Mouse (Mus musculus): ENCODE data around the gene Nell1.
"Not testable (repeated sequence)": the region's sequence is repeated elsewhere in the genome, so short reads cannot be mapped to it uniquely, and the experiment has no call there.

The Nell1 gene

GRCm38 (mm10) chr7:49974841-49975440 is at the start of gene Nell1:
Nell1 (plus strand) TSS chr7:49974864.
- DNase-seq = no peak

DNA sequence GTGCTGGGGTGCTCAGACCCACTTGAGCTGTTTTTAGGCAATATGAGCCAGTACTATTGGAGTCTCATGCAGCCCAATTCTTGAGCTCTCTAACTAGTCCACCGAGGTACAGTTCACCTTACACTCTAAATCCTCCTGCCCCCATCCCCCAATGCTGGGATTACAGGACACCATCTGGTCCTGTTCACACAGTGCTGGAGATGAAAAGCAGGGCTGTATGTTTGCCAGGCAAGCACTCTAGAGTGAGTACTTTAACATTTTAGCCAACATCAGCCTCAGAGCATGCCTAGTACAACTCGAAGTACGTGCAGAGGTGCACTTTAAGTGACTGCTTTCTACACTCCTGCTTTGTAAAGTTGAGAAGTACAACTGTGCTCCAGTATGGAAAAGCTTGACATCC is 46.1 kb upstream of the Nell1 start:
- no peak for DNase-seq

GRCm38 (mm10) chr7:49929999-49930398 is 44.7 kb upstream of the Nell1 start:
- no peak for DNase-seq

DNA sequence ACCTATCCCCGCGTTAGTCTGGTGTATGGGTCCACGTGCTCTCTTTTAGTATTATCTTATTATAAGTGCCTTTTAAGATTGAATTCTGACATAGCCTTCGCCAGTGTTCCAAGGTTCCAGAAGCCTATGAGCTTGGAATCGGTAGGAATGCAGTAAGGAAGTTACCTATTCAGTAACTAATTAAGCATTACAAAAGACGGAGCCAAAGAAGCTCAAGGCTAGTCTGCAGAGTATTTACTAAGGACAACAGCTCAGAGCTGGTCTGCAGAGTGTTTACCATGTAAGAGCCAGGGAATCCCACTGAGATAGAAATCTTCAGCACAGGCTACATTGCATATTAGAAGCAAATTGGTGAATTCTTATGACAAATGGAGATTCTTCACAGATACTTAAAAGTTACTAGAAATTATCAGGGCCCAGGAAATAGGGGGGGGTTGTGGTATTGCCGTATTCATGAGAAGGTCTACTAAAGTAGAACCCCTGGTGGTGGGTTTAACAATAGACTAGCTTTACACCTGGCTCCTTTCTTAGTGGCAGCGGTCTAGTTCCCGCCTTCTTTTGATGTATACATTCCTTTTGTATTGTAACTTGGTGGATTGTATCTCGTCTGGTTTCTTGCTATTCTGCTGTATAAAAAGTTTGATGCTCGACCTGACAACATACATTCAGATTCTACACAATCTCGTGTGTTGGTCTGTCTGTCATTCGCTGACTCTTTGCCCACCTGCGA is 41.1 kb upstream of the Nell1 start:
- not testable (repeated sequence) for DNase-seq

DNA sequence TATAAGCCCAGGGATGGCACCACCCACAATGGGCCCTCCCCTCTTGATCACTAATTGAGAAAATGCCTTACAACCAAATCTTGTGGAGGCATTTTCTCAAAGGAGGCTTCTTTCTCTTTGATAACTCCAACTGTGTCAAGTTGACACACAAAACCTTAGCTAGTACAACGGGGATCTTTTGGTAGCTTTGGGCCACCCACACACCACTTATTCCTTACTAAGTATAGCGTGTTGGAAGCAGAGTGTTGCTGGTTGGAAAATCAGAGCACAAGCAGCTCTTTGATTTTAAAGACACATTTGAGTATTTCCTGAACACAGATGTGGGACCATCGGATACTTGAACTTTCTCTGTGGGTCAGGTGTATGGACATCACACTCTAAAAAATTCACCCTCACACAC is 37.8 kb upstream of the Nell1 start:
- DNase-seq = no peak

- DNase-seq = no peak
Observed at GRCm38 (mm10) chr7:49942023-49942422, 32.6 kb upstream of the Nell1 start.

DNA sequence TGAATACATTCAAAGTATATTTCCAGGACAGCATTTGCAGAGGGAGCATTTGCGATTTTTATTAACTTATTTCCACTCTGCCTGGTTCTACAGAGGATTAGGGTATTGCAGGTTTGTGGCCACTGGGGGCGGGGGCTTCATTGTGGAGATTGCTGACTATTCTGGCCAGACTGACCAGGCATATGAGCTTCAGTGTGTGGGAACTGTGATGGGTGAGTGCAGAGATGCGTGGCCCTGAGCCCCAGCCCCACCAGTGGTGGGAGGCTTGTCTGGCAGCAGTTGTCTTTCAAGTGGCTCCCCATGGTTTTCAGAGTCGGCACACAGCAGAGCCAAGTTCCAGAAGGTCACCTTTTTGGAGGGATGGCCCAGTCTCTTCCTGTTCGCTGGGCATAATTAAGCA is 32.2 kb upstream of the Nell1 start:
- DNase-seq = no peak

DNA sequence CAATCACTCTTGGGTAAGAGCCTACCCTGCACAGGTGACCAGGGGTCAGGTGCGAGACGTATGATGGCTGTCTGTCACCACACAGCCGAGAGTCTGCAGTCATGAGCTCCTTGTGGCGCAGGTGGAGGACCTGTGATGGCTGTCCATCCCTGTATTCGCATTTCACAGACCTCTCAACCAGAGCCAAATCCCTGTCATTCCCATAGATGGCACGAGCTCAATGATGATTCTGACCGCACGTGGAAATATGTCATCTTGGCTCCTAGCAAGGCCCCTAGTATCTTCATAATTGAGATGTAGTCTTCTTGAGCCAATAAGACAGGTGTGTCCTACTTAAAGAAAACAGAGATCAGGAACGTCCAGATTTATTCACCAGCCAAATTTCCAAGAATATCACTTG is 28.0 kb upstream of the Nell1 start:
- no peak for DNase-seq

GRCm38 (mm10) chr7:49953546-49954181 is 21.0 kb upstream of the Nell1 start:
- DNase-seq = no peak

GRCm38 (mm10) chr7:49954834-49955233 is 19.8 kb upstream of the Nell1 start:
- DNase-seq = no peak

GRCm38 (mm10) chr7:49957142-49957541 is 17.5 kb upstream of the Nell1 start:
- DNase-seq = no peak

GRCm38 (mm10) chr7:49963764-49964163 is 10.9 kb upstream of the Nell1 start:
- no peak for DNase-seq

- DNase-seq = no peak
Observed at GRCm38 (mm10) chr7:49969516-49969915, 5.1 kb upstream of the Nell1 start.

DNA sequence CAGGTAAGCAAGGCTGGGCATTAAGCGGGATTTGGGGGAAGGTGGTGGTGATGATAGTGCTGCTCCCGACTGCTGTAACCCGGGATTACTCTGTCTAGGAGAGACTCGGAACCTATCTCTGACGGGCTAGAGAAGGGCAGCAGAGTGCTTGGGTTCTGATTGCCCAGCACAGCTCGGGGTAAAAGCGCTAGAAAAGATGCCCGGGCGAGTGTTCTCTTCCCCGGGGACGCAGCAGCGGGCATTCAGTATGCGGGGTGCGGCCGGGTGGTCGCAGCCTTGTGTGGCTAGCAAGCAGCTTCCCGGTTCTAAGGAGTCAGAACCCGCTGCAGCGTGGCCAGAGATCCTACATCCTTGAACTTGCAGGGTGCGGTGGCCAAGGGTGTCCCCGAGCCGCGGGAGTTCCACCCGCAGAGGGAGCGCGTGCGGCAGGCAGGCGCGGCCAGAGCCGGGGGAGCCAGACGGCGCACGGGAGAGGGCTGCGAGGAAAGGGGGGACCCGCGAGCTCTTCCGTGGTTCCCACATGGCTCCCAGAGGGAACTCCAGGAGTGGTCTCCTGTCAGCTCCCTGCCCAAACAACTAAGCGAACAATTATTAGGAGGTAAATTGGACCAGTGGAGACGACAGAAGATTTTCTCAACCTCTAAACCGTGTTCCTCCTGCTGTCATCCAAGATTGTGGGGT is 917 bp downstream of the Nell1 start:
- DNase-seq = no peak

DNA sequence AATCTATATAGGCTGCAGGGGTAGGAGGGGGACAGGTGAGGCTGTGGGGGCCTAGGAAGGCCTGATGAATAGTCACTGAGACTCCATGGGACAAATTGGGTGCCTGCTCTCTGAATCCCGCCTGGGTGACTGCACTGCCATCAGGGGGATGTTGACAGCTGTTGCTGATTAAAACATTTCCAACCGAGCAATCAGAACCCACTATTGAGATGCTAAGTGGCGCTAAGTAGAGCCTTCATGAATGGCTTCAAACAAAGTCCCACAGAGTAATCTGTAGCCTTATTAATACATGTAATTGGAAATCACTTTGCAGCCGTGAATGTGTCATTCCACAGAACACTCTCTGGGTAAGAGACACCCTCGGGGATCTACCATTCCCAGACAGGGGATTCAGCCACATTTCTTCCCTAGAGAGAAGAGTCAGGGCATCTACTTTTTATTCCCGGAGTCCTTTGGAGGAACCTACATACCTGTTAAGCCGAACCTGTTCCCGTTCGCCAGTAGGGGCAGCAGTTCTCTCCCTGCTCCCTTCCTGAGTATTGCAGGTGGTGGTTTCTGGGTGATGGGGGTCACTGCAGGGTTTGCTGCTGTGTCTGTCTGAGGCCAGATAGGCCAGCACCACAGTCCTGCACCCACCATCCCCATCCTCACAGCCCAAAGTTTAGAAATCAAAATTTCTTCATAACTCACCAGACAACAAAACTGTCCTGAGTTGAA is 7.0 kb downstream of the Nell1 start:
- DNase-seq = no peak

GRCm38 (mm10) chr7:49984698-49985097 is 10.0 kb downstream of the Nell1 start:
- DNase-seq = no peak

DNA sequence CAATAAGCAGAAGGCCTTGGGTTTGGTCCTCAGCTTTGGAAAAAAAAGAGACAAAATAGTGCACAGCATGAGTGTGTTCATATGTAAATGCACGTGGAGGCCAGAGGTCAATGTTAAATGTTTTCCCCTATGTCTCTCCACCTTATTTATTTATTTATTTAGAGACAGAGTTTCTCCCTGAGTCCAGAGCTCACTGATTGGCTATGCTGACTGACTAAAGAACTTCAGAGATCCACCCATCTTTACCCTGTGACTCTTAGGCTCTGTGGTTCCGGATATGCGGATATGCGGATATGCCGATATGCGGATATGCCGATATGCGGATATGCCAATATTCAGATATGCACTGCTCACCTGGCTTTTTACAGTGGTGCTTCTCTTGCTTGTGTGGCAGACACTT is 11.3 kb downstream of the Nell1 start:
- DNase-seq = no peak

- no peak for DNase-seq
Observed at GRCm38 (mm10) chr7:49999321-49999720, 24.7 kb downstream of the Nell1 start.

- DNase-seq = no peak
Observed at GRCm38 (mm10) chr7:50005268-50005667, 30.6 kb downstream of the Nell1 start.

DNA sequence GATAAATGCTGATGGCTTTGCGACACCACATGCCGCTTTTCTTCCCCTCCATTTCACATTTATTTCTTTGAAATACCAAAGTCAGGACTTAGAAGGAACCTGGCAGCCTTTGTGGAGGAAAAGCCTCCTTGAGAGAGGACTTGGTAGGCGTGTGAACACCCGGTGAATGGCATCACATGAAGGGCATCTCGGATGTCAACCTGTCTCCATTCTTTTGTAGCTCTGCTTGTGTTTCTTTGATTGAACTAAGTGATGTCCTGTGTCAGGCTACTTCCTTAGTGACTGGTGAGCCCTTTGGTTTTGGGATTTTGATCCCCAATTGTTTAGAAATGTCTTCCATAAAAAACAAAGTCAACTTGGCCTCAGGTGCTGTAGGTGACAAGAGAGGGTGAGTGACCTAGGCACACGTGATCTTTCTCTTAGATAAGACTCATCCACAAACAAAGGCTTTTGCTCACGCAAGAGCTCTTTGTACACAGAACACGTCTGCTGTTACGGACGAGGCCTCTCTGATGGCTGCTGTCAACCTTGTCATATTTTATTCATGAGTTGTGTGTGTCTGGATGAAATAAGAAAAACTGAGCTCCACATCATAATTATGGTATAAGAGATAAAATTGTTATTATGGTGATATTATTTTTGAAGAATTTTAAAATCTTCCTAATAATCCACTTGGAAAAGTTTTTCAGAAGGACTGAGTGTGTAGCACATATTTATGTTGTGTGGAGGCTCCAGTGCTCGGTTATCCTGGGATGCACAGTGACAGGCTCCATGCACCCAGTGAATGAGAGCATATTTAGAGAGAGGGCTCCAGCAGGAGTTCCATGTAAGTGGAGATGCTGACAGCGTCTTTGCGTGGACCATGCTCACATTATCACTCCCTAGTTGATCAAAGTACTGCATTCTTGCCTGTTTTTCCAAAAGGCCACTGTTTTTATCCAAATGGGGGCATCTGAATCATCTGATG is 60.8 kb downstream of the Nell1 start:
- no peak for DNase-seq

GRCm38 (mm10) chr7:50041112-50041511 is 66.4 kb downstream of the Nell1 start:
- no peak for DNase-seq

DNA sequence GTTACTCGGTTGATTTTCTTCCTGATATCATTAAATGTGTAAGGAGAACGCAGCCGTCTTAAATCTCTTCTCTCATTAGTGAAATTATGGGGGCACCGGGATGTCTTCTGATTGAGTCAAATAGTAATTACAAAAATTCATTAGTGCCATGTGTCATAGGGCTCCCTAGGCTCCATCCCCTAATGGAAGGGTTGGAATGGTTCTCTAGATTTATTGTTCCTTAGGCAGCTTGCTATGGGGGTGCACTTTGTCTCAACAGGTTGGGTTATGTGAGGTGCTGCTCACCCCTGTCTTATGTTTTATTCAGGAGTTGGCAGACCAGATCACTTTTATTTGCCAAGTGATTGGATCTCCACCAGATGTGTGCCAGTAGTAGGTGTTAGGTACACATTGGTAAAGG is 75.5 kb downstream of the Nell1 start:
- no peak for DNase-seq
